Mouse (Mus musculus) left cerebral cortex, postnatal 4 days (tissue): ENCODE results near the gene 1110051M20Rik. TPM values are rescaled to one million over a fixed set of nuclear protein-coding genes. Genes with fewer than 3 reads are reported as not detected.
A peak's percentile ranks its signal among the peaks of the same experiment; 100 is the strongest.

ENCODE experiments used
- DNase-seq: peaks from one replicate; pipeline ENCODE4 v3.0.0-alpha.2; 2022
- intact Hi-C: fragments of 180-260 bp; cut with DNase I; formaldehyde crosslinking; loops from one replicate; pipeline ENCODE4 v1.15.1; 2025
- total RNA-seq, 2 experiments: library from RNA; stranded (reverse); gene quantifications; 2 replicates each; pipeline ENCODE4 v1.2.3; 2021

The 1110051M20Rik gene
- total RNA-seq, 2 experiments from 2014 or later: 106 to 109 TPM

DNA sequence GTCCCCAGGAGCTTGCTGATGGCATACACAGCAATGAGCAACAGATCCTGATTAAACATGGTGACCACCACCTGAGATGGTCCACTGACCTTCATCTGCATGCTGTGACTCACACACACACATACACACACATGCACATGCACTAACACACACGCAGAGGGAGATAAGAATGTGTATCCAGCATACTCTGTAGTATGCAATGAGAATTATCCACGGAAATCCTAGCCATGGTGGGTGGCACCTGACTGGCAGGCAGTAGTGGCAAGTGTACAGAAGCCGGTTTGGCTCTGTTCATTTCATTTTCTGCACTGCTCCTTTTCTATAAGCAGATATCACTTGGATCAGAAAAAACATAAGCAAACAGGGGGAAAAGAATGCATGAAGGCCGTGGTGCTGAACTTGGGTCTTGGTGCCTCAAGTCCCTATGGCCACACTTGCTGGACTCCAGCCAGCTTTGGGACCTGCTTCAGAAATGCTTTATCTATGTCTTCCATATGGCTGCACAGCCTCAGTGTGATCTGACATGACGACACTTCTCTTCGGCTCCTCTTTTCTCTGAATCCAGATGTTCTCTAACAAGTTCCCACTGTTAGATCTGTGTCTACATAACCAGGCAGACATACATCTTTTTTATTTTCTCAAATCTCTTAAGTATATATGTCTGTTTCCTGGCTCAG, 89.6 kb downstream of the 1110051M20Rik start:
- peak; percentile 11 for DNase-seq
- intact Hi-C loops: loop anchor here (10.0 kb wide), 1 partner anchor 80 kb away; no protein-coding TSS in a partner anchor

DNA sequence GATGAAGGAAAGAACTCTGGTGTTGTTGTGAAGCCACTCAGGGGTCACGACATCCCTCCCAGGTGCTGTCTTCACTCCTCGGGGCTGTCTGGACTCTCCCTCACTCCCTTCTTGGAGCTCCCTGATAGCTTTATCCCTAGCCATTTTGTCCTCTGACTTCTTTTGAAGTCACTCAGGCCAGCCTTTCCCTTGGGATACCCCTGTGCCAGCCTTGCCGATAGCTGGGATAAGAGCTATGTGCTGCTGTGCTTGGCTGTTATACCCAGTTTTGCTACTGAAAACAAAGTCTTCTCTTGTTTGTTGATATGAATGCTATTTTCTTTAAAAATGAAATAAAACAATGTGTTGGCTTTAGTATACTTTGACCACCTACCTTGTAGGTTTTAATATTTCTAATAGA, 90.7 kb downstream of the 1110051M20Rik start:
- intact Hi-C loops: loop anchor here (10.0 kb wide), 1 partner anchor 81 kb away; no protein-coding TSS in a partner anchor

DNA sequence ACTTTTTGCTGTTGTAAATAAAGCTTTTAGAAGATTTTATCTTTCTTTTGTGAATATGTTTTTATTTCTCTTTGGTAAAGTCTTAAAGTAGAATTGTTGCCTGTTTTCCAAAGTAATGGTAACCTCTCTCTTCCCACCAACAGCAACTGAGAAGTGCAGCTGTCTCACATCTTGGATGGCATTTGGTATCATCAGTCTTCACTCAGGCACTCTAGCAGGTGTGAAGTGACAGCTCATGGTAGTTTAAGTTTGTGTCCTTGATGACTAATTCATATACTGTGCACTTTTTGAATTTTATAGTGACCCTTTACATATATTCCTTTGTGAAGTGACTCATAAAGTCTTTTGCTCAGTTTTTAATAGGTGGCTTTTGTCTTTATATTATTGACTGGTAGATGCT, 92.7 kb downstream of the 1110051M20Rik start:
- intact Hi-C loops: loop anchor here (10.0 kb wide), 1 partner anchor 83 kb away; no protein-coding TSS in a partner anchor
- DNase-seq: no peak

More for the DNA sequence above, 90.7 kb downstream of the 1110051M20Rik start:
- no peak for DNase-seq

DNA sequence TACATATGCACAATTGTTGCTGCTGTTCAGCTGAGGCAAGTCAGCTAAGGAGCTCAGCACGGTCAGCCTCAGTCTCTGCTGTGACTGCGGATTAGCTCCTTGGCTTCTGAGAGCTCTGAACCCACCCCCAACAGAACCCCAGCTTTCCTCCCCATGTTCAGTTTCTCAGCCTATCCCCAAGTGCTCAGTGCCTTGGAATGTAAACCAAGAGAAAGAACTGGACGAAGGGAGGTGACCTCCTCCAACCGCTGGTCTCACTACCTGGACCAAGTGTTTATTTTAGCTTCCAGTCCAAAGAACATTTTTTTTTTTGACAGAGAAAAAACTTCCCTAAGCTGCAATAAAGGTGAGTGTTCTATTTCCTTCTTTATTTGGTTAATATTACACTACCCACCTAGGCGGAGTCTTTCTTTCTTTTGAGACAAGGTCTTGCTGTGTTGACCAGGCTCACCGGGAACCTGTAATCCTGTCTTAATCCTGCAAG, 94.5 kb downstream of the 1110051M20Rik start:
- intact Hi-C loops: loop anchor here (10.0 kb wide), 1 partner anchor 85 kb away; no protein-coding TSS in a partner anchor
- no peak for DNase-seq

DNA sequence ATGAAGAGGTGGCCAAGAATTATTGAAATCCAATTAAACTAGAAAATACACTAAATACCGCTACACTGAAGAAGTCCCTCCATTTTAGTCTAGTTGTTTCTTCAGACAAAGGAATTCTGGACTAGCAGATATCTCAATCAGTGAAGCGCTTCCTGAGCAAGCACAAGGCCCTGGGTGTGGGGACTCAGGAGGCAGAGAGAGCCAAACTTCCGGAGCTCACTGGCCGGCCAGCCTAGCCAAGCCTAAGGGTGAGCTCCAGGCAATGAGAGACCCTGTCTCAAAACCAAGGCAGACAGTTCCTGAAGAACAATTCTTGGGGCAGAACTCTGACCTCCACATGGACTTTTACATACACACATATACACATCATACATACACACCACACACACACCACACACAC, 95.6 kb downstream of the 1110051M20Rik start:
- no peak for DNase-seq
- intact Hi-C loops: no loop called here

DNA sequence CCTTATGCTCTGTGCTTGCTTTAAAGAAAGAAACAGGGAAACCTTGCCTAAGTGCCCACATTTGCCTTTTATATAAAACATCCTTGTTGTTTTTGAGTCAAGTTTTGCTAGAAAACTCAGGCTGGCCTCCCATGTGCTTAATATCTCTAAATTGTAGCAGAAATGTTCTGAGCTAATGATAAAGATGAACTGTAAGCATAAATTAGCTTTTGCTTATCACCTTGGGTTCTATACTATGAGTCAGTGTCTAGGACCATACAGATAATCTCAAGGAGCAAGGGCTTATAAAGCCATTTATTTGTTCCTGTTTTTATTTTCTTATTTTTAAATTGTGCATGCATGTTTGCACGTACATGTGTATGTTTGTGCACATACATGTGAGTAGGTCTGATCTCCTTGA, 98.9 kb downstream of the 1110051M20Rik start:
- intact Hi-C loops: no loop called here
- DNase-seq: no peak

DNA sequence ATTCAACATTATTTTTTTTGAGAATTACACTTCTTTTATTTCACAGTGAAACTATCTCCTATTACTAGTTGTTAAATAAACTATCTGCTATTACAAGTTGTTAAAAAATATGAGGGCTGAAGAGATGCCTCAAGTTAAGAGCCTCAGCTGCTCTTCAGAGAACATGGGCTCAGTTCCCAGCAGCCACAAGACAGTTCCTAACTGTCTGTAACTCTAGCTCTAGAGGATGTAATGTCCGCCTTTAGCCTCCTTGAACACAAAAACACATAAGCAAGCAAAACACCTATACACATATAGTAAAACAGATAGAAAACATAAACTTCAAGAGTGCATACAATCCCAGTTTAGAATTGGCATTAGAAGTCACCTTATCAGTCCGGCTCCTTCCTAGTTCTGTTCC, 104.9 kb downstream of the 1110051M20Rik start:
- no peak for DNase-seq
- intact Hi-C loops: no loop called here

DNA sequence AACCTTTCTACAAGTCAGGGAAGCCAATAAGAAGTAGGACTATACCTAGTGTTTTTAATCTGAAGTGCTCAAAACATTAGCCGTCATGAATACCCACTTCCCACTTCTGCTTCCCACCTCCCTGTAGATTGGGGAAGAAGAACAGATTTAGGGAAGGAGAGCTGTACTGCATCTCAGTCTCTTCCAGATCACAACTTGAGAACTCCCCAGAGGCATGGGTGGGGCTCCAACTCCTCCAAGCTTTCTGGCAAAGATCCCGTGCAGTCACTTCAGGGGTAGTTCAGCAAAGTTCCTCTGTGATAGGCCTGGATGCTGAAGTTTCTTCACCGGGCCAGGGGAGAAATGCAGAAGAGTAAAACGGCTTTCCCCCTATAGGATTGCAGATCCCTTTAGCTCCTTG, 109.4 kb downstream of the 1110051M20Rik start:
- no peak for DNase-seq
- intact Hi-C loops: no loop called here

DNA sequence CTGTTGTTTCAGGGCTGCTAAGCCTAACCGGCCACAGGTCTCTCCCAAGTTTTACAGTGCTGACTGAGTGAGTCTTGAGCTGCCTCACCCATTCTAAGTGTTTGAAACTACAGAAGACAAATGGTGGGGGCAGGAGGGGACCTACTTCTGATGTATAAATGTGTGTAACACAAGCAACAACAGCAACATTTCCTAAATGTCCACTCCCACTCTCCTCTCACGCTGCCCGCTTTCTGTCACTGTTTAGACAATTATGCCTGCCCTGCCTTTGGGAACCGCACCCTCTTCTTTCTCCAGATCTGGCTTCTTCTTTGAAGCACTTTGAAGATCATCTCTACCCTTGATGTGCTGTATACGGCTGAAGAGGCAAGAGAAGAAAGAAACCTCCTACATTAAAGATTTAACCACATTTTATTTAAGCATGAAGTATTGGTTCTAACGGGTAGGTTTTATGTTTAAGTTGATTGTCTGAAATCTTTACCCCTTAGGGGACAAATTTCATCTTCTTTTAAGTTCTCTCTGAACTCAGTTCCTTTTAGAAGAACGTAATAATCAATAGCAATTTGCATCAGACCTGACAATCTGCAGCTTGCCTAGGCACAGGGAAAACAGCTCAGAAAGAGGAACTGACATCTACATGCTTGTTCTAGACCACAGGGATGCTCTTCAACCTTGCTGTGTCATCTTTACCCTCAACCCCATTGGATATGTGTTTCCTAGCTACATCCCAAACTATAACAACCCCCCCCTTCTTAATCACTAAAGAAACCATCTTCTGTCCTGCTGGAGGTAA, 113.3 kb downstream of the 1110051M20Rik start:
- no peak for DNase-seq
- intact Hi-C loops: no loop called here

DNA sequence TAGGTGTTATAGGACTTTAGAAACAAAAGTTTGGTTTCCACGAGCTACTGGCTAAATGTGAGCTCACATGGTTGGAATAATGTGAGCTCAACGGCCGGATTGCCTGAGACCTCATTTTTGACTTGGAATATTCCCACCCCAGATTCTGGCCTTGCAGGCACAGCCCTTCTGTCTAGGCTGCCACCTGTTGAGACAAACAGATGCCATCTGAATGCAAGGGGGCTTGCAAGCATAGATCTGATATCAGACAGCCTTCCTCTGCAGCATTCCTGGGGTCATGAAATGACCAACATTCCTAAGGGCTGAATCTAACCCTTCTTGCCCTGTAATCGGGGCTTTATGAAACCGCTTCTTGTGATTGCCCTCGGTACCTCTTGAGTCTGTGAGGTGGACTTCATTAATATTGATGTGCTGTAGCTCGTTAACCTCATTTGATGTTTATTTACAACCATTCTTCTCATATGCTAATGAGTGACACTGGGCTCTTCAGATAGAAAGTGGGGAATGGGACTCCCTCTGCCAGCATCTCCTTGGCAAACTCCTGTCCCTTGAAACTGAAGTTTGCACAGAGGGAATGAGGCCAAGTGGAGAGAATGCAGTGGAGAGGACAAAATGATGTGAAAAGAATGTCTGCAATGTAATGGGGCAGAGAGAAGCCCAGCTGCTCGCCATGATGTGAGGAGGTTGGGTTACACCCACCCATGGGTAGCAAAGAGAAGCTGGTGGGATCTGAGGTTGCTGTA, 114.3 kb downstream of the 1110051M20Rik start:
- intact Hi-C loops: no loop called here
- peak; percentile 38 for DNase-seq

DNA sequence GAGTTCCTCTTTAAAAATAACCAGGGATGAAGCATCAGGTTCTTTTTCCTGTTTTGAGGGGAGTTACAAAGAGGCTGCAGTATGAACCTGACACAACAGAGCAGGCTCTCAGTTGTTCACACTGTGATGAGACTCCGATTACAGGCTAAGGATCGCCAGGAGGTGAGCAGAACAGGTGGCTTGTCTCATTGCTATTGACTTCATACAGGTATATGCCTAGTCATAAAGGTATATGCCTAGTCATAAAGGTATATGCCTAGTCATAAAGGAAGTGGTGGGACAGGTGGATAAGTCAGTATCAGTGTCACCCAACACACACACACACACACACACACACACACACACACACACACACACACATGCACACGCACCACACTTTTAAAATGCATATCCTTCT, 115.8 kb downstream of the 1110051M20Rik start:
- DNase-seq: no peak
- intact Hi-C loops: no loop called here

DNA sequence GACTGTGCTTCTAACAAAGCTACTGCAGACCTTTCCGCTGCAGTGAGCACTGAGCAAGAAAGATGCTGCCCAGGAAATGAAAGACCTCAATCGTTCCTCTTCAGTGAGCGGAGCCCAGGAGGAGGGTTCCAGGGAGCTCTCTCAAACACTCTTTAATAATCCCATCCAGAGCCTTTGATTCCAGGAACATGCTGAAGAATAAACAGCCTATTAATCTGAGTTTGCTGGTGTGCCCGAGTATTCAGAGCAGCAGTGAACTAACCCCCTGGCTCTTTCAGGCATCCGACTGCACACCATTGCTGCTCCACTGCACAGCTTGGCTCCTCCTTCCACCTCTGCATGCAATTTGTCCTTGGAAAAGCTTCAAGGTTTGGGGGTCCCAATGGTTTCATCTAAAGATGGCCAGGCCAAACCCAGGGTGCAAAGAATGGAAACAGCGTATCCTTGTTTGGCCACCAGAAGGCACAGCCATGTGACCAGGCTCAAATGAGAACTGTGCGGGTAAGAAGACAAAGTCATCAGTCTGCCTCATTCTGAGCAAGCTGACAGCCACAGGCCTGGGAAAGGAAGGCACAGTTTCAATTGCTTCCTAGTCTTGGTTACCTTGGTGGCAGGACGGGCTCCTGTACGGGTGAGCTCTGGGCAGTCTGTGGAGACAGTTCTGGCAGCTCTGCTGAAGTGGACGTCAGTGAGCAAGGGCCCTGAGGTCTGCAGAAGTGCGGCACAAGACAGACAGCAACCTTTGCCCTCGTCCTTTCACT, 116.4 kb downstream of the 1110051M20Rik start:
- peak; percentile 42 for DNase-seq

DNA sequence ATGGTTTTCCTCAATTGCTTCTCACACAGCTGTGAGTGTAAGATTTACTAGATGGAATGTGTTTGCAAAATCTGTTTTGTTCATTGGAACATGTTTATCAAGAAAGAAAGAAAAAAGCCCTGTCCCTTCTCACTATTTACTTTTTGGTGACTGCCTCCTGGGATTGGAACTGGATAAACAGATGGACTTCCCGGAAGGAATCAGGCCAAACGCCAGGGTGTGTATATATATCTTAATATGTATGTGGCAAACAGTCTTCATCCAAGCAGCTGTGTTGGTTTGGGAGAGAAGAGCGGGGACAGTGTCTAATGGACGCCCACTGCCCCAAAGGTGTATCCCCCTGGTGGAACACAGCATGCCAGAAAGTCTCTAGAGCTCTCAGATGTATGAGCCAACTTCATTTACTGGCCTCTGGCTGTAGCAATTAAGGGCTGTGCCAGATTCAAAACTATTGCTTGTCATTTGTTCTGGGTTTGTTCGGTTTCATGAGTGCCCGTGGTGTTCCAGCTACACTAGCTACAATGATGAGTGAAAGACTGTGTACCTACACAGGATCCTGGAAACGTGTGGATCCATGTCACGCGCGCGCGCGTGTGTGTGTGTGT, 117.7 kb downstream of the 1110051M20Rik start:
- no peak for DNase-seq
- intact Hi-C loops: no loop called here

More for the DNA sequence above, 116.4 kb downstream of the 1110051M20Rik start:
- intact Hi-C loops: no loop called here

DNA sequence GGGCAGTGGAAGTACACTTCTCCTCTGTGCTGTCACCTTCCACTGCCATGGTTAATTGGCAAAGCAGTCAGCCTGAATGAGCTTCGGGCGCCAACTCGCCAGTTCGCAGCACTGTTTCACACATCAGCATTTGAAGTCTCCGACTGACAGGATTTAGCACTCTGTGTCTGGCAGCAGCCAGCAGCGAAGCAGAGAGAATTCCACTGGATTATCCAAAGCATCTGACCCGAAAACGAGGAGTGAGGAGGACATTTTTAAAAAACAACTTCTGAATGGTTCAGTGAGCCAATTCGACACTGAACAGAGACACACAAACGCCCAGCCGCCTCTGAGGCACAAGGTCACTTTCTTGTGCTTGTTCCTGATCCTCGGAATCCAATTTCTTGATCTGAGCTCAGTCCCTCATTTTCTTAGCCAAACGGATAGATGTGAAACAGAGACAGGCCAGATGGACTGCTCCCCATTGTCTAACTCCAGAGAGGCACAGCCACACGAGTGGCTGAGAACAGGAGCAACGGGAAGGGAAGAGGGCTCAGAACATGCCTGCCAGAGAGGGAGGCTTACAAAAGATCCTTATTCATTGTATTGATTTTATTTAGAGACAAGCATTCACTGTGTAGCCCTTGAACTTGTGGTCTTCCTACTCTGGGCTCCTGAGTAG, 119.6 kb downstream of the 1110051M20Rik start:
- peak; percentile 32 for DNase-seq
- intact Hi-C loops: no loop called here

DNA sequence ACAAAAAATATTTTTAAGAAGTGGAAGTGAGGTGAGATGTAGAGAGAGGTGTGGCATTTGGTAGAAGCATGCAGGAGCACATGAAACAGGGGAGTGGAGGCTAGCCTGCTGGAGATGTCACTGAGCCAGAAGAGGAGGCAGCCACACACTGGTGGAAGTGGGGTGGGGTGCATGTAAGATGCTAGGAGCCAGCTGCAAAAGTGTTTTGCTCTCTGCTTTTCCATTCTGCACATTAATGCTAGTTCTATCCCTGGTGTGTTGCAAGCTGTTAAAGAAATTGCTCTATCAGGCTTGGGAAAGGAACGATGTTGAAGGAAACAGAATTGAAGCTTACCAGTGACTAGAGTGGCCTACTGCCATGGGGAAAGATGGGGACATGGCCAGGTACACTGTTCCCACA, 120.2 kb downstream of the 1110051M20Rik start:
- DNase-seq: no peak
- intact Hi-C loops: no loop called here

DNA sequence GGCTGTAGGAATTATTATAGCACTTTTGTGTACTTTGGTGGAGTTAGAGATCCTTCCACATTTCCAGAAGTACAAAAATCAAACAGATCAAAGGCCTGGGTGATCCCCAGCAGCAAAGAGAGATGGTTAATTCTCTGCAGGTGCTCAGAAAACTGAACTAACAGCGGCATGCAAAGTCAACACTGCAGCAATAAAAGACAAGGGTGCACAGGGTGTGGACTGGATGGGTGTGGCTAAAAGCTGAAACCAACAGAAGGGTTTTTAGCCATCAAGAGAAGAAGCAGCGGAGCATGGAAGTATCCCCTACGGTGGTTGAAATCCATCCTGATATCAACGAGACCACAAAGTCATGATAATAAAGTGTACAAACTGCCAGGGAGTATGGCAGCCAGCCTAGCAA, 122.0 kb downstream of the 1110051M20Rik start:
- intact Hi-C loops: no loop called here
- no peak for DNase-seq

DNA sequence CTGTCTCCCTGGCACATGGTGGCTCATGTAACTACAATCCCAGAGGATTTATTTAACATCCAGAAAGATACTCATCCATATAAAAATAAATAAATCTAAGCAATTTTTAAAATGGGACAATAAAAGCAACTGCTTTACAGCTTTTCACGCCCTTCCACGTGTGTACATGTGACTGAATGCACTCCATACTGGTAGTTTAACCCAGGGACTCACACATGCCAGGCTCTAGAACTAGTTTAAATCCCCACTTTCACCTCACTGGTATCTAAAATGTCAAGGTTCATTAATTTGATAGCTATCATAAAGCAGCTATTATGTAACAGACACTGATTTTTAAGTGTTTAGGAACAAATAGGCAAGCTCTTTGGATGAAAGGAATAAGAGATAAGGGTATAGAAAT, 122.6 kb downstream of the 1110051M20Rik start:
- intact Hi-C loops: no loop called here
- DNase-seq: no peak

DNA sequence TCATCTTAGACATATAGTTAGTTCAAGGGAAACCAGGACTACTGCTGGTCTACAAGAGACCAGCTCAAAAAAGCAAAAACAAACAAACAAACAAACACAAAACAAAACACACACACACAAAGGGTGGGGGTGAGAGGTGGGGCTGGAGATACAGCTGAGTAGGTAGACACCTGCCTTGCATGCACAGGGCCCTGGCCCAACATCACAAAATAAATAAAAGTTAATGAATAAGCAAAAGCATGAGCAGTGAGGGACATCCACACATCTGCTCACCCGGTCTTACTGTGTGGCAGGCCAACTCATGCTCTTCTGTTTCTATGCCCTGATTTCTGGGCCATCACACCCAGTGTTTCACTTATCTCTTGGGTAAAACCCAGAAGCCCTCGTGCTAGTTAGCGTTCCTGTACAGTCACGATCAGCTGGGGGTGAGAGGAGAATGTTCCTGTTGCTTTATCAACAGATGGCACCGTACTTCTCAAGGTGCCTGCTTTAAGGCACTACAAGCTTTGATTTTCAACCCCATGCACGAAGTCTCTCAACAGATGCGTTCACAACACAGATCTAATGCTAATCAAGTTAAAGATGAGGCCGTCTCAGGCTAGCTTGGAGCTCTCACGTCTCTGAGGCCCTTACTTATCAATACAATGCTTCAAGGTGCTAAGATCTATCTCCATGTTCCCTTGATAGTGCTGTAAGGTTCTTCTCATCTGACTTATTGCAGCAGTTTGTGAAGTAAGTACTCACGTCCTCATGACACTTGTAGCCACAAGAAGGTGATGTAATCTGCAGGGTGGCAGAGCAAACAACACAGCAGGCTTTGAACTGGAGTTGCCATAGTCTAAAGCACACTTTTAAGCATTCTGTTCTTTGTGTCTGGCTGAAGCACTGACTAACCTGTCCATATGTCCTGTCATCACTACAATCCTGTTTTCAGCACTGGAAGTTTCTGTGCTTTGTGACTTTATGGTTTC, 123.7 kb downstream of the 1110051M20Rik start:
- intact Hi-C loops: no loop called here
- no peak for DNase-seq
